Mouse (Mus musculus) midbrain, embryonic 16.5 days (tissue): ENCODE results near the gene Mrpl4. TPM values are rescaled to one million over a fixed set of nuclear protein-coding genes. Genes with fewer than 3 reads are reported as not detected.
A peak's percentile ranks its signal among the peaks of the same experiment; 100 is the strongest.

Experiments used
- ATAC-seq: fragments of 200-750 bp; cut with Nextera tagmentation; 2 replicates; pipeline ENCODE4 v1.8.0; 2017; ENCODE audit warnings: moderate TSS enrichment
- H3K27ac ChIP-seq: fragments of 300-500 bp; sonication (generic); 2 replicates; pipeline ENCODE4 v1.5.1; 2014; ENCODE audit warnings: mild to moderate bottlenecking, low read length, mixed read lengths
- H3K27me3 ChIP-seq: fragments of 300-500 bp; sonication (generic); 2 replicates; pipeline ENCODE4 v1.6.1; 2014; ENCODE audit warnings: low read depth, low read length, mixed read lengths; ENCODE audit not compliant: control insufficient read depth, insufficient read depth
- H3K36me3 ChIP-seq: fragments of 300-500 bp; sonication (generic); 2 replicates; pipeline ENCODE4 v1.6.1; 2014; ENCODE audit warnings: mild to moderate bottlenecking, low read length, moderate library complexity, mixed read lengths; ENCODE audit not compliant: control insufficient read depth, insufficient read depth
- H3K4me1 ChIP-seq: fragments of 300-500 bp; sonication (generic); 2 replicates; pipeline ENCODE4 v1.6.1; 2014; ENCODE audit warnings: mild to moderate bottlenecking, low read length, mixed read lengths; ENCODE audit not compliant: control insufficient read depth, insufficient read depth
- H3K4me2 ChIP-seq: fragments of 300-500 bp; sonication (generic); 2 replicates; pipeline ENCODE4 v1.6.1; 2014; ENCODE audit warnings: mild to moderate bottlenecking, low read length, mixed read lengths
- H3K4me3 ChIP-seq: fragments of 300-500 bp; sonication (generic); 2 replicates; pipeline ENCODE4 v1.5.1; 2014; ENCODE audit warnings: low read depth, mild to moderate bottlenecking, low read length, moderate library complexity, mixed read lengths
- H3K9ac ChIP-seq: fragments of 300-500 bp; sonication (generic); 2 replicates; pipeline ENCODE4 v1.6.1; 2014; ENCODE audit warnings: low read depth, low read length, mixed read lengths
- H3K9me3 ChIP-seq: fragments of 300-500 bp; sonication (generic); replicated peaks from 2 replicates; pipeline ENCODE4 v1.6.1; 2014; ENCODE audit warnings: mild to moderate bottlenecking, low read length, mixed read lengths; ENCODE audit not compliant: control insufficient read depth, poor library complexity, severe bottlenecking
- WGBS: fragments of 180-500 bp; shearing (Covaris S2); extraction: QIAGEN DNeasy Blood & Tissue Kit; methylation state at CpG from one replicate; pipeline ENCODE4 v1.1.7; 2014; 5-methylcytosine and 5-hydroxymethylcytosine counted together
- polyA plus RNA-seq: library from polyadenylated mRNA; unstranded; fragments of >200 nt; fragmentation: Nextera tagmentation; extraction: Ambion mirVana; gene quantifications from 2 replicates; pipeline ENCODE4 v1.2.1, GENCODE M21; 2015

The Mrpl4 gene
- polyA plus RNA-seq, 1 experiment from 2014 or later: 104 TPM

DNA sequence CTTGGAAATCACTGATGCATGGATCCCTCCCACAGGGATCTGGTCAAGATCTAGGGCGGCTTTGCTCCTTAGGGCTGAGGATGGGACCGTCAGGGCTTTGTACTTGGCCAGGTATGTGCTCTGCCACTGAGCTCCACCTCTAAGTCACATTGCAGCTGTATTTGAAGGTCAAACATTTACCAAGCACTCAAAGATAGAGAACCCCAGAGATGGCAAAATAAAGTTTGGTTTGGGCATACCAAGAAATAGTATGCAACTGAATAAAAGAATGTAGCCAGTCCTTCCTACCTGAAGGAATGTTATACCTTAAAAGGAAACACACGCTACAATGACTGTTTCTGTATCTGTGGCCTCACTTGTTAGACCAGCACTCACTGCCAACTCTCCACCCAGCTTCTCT, 18.8 kb downstream of the Mrpl4 start:
- peaks cover 23% of the 10 kb centered on the region for H3K27me3 ChIP-seq
- no peak overlapping the region for H3K4me2 ChIP-seq
- ATAC-seq: no peak
- H3K27ac ChIP-seq: no peak overlapping the region
- no peaks in the 10 kb centered on the region for H3K36me3 ChIP-seq
- no peaks in the 10 kb centered on the region for H3K9me3 ChIP-seq
- H3K9ac ChIP-seq: no peak overlapping the region
- WGBS: 81% methylated on average over 3 of the region's 3 CpGs
- no peaks in the 10 kb centered on the region for H3K4me1 ChIP-seq
- no peak overlapping the region for H3K4me3 ChIP-seq

DNA sequence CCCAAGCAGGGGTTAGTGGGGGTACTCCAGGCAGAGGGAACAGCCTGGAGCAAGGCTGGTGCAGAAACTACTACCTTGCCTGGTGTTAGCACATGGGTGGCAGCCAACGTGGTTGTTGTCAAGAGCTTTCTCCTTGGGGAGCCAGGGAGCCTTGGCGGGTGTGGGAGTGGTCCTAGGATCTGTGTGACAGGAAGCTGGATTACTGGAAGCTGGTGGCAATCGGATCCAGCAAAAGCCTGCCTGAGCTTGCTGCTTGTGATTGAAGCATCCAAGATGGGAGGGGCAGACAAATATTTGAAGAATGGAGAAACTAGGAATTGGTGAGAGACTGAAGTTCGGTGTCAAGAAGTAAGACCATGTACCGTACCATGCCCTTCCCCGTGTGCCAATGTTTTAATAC, 19.8 kb downstream of the Mrpl4 start:
- Histone ChIP-seq H3K9ac (no peak overlapping the region), H3K36me3 (no peaks in the 10 kb centered on the region), H3K9me3 (no peaks in the 10 kb centered on the region), H3K27ac (no peak overlapping the region), H3K27me3 (peaks cover 16% of the 10 kb centered on the region), H3K4me3 (no peak overlapping the region), H3K4me1 (no peaks in the 10 kb centered on the region), H3K4me2 (no peak overlapping the region)
- 67% methylated on average over 6 of the region's 6 CpGs for WGBS
- ATAC-seq: no peak

DNA sequence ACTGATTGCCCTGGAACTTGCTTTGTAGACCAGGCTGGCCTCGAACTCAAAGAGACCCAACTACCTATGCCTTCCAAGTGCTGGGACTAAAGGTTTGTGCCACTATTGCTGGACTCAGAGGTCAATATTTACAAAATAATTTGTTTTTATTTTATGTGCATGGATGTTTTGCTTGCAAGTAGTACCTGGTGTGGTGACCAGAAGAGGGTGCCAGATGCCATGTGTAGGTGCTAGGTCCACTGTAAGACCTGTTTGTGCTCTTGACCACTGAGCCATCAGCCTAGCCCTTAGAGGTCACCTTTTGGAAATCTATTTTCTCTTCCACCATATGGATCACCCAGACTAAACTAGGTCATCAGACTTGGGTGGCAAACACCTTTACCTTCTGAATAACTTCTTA, 20.2 kb downstream of the Mrpl4 start:
- H3K9ac ChIP-seq: no peak overlapping the region
- ATAC-seq: no peak
- H3K27me3 ChIP-seq: peaks cover 12% of the 10 kb centered on the region; the same call in 1 of the 2 replicates
- 72% methylated on average over 1 of the region's 1 CpGs for WGBS
- H3K9me3 ChIP-seq: no peaks in the 10 kb centered on the region
- H3K4me1 ChIP-seq: no peaks in the 10 kb centered on the region
- no peak overlapping the region for H3K27ac ChIP-seq
- no peak overlapping the region for H3K4me2 ChIP-seq
- H3K4me3 ChIP-seq: no peak overlapping the region
- no peaks in the 10 kb centered on the region for H3K36me3 ChIP-seq

DNA sequence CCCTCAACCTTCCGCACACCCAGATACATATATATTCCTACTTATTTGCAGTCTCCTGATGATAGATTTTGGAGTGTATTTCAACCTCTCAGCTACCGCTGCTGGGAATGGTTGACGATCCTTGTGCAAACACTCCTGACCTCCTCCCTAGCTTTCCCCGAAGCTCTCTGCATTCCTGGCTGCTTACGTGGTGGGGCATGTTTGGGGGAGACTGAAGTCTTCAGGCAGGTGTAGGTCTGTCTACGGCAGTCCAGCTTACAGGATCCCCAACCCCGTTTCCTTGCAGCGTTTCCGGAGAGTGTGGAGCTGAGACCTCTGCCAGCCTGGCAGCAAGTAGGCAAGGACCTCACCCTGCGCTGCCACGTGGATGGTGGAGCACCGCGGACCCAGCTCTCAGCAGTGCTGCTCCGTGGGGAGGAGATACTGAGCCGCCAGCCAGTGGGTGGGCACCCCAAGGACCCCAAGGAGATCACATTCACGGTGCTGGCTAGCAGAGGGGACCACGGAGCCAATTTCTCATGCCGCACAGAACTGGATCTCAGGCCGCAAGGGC, 22.8 kb downstream of the Mrpl4 start:
- Histone ChIP-seq H3K4me1 (0 out of 2 replicates have a peak, but pooled peaks cover 4% of the 10 kb centered on the region), H3K4me3 (no peak overlapping the region), H3K27ac (no peak overlapping the region), H3K27me3 (peaks cover 23% of the 10 kb centered on the region), H3K9ac (no peak overlapping the region), H3K9me3 (no peaks in the 10 kb centered on the region), H3K36me3 (no peaks in the 10 kb centered on the region), H3K4me2 (no peak overlapping the region)
- WGBS: 75% methylated on average over 19 of the region's 19 CpGs
- no peak for ATAC-seq

DNA sequence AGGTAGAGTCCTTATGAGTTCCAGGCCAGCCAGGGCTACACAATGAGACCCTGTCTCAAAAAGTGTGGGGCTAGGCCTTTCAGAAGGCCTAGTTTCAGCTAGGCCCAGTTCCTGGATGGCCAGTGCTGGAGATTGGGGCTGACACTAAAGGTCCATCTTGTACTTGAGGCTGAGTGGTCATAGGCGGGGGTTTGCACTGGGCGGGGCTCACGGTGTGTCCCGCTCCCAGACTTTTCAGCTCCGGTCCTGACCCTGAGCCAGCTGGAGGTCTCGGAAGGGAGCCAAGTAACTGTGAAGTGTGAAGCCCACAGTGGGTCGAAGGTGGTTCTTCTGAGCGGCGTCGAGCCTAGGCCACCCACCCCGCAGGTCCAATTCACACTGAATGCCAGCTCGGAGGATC, 24.3 kb downstream of the Mrpl4 start:
- Histone ChIP-seq H3K36me3 (no peaks in the 10 kb centered on the region), H3K27me3 (peaks cover 24% of the 10 kb centered on the region), H3K9ac (no peak overlapping the region), H3K9me3 (no peaks in the 10 kb centered on the region), H3K27ac (no peak overlapping the region), H3K4me1 (peaks cover 12% of the 10 kb centered on the region), H3K4me3 (no peak overlapping the region), H3K4me2 (no peak overlapping the region)
- 83% methylated on average over 12 of the region's 12 CpGs for WGBS
- no peak for ATAC-seq

DNA sequence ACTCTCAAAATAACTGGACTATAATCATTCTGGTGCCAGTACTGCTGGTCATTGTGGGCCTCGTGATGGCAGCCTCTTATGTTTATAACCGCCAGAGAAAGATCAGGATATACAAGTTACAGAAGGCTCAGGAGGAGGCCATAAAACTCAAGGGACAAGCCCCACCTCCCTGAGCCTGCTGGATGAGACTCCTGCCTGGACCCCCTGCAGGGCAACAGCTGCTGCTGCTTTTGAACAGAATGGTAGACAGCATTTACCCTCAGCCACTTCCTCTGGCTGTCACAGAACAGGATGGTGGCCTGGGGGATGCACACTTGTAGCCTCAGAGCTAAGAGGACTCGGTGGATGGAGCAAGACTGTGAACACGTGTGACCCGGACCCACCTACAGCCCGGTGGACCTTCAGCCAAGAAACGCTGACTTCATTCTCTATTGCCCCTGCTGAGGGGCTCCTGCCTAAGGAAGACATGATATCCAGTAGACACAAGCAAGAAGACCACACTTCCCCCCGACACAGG, 25.3 kb downstream of the Mrpl4 start:
- peaks cover 22% of the 10 kb centered on the region for H3K4me1 ChIP-seq
- H3K4me2 ChIP-seq: no peak overlapping the region
- H3K4me3 ChIP-seq: no peak overlapping the region
- H3K36me3 ChIP-seq: no peaks in the 10 kb centered on the region
- WGBS: 52% methylated on average over 8 of the region's 8 CpGs
- H3K27ac ChIP-seq: no peak overlapping the region
- H3K9ac ChIP-seq: no peak overlapping the region
- ATAC-seq: no peak
- H3K27me3 ChIP-seq: peaks cover 32% of the 10 kb centered on the region
- H3K9me3 ChIP-seq: no peaks in the 10 kb centered on the region

DNA sequence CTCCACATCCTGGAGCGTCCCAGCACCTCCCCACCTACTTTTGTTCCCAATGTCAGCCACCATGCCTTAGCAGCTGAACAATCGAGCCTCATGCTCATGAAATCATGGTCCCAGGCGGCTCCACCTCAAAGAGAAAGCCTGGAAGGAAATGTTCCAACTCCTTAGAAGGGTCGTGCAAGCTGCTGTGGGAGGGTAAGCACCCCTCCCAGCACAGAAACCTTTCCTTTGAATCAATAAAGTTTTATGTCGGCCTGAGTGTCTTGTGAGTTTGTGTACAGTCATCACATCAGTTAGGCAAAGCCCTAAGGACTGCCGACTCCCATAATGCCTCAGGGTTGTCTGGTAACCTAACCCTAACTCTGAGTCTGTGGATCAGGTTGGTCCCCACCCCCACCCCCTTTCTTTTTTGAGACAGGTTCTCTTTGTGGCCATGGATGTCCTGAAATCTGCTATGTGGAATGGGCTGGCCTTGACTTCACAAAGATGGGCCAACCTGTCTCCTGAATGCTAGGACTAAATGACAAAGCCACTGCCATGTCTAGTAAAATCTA, 26.1 kb downstream of the Mrpl4 start:
- no peak overlapping the region for H3K4me3 ChIP-seq
- peaks cover 30% of the 10 kb centered on the region for H3K4me1 ChIP-seq
- H3K27me3 ChIP-seq: peaks cover 40% of the 10 kb centered on the region
- no peak overlapping the region for H3K4me2 ChIP-seq
- ATAC-seq: no peak
- no peak overlapping the region for H3K9ac ChIP-seq
- WGBS: 72% methylated on average over 6 of the region's 6 CpGs
- H3K27ac ChIP-seq: no peak overlapping the region
- H3K36me3 ChIP-seq: no peaks in the 10 kb centered on the region
- H3K9me3 ChIP-seq: no peaks in the 10 kb centered on the region

DNA sequence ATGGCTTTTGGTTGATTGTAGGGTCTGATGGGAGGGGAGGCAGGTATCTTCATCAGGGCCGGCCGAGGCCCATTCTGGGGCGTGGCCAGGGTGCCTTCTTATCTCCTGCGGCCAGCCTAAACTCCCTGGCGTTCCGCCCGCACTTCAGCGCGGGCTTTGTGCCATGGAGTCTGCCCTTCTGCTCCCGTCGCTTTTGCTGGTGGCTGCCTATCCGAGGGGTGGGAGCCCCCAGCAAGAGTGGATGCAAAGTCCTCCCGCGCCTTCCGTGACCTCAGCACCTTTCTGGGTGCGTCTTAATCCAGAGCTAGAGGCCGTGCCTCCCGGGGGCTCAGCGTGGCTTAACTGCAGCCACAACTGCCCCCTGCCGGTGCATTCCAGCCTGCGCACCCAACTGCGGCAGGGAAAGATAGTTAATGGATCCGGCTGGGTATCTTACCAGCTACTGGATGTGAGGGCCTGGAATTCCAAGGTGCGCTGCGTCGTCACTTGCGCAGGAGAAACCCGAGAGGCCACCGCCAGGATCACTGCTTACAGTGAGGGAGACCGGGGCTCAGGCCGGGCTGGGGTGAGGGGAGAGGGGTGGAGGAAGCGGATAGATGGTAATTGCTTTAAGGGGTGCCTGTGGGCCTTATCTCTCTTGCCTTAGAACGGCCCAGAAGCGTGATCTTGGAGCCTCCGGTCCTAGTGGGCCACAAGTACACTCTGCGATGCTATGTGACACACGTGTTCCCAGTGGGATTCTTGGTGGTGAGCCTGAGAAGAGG, 26.9 kb downstream of the Mrpl4 start, which contains the start of gene Icam4:
Gene Icam4 (plus strand): TSS at position 83 of the 764 bp plus-strand sequence.
- 3% methylated on average over 37 of the region's 37 CpGs for WGBS
- ATAC-seq: no peak
- peak within 1 kb of the TSS; percentile 17; the same call in 1 of the 2 replicates for H3K4me3 ChIP-seq
- H3K4me1 ChIP-seq: peaks cover 31% of the 10 kb centered on the region
- H3K9me3 ChIP-seq: no peaks in the 10 kb centered on the region
- H3K27ac ChIP-seq: no peak within 1 kb of the TSS
- H3K4me2 ChIP-seq: peak within 1 kb of the TSS; percentile 42
- no peaks in the 10 kb centered on the region for H3K36me3 ChIP-seq
- no peak within 1 kb of the TSS for H3K9ac ChIP-seq
- H3K27me3 ChIP-seq: peaks cover 46% of the 10 kb centered on the region

DNA sequence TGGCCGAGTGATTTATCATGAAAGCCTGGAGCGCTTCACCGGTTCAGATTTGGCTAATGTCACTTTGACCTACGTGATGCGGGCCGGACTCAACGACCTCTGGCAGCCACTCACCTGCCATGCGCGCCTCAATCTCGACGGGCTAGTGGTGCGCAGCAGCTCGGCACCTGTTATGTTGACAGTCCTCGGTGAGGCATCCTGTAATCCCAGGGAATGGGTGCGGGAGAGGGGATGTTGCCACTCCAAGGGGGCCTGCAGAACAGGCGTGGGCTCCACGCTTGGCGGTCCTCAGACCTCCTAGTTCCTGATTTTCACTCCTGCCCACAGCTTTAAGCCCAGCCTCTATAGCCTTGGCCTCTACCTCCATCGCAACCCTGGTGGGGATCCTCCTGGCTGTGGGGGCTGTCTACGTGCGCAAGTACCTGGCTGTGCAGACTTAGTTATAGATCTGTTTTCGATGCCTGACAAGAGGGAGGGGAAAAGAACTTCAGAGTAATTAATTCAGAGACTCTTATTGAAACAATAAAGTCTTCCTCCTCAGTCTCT, 27.6 kb downstream of the Mrpl4 start:
- Histone ChIP-seq H3K4me2 (no peak overlapping the region), H3K4me3 (peak overlapping the region; percentile 54), H3K9ac (no peak overlapping the region), H3K4me1 (peaks cover 33% of the 10 kb centered on the region), H3K27ac (no peak overlapping the region), H3K27me3 (peaks cover 52% of the 10 kb centered on the region), H3K36me3 (no peaks in the 10 kb centered on the region), H3K9me3 (no peaks in the 10 kb centered on the region)
- 19% methylated on average over 22 of the region's 22 CpGs for WGBS
- no peak for ATAC-seq
